Mouse (Mus musculus) telencephalon, adult 2 months (tissue): ENCODE measurements around the gene Dusp13.

Experiments used
- DNase-seq: peaks from one replicate; pipeline ENCODE4 v3.0.0-alpha.2; 2011; ENCODE audit warnings: low read depth, low spot score

The Dusp13 gene

GRCm38 (mm10) chr14:21750881-21751542 is at the start of gene Dusp13:
Gene Dusp13 (minus strand): TSS chr14:21751181.
- DNase-seq, result peak; percentile 86

- no peak for DNase-seq
These were observed 49.7 kb upstream of the Dusp13 start for GRCm38 (mm10) chr14:21800641-21801040.

- peak; percentile 50 for DNase-seq
These were observed 41.3 kb upstream of the Dusp13 start for GRCm38 (mm10) chr14:21792250-21792649.

GRCm38 (mm10) chr14:21791722-21792121 is 40.7 kb upstream of the Dusp13 start:
- no peak for DNase-seq

- DNase-seq, result no peak
These were observed 39.7 kb upstream of the Dusp13 start for GRCm38 (mm10) chr14:21790585-21791251.

GRCm38 (mm10) chr14:21788121-21788520 is 37.1 kb upstream of the Dusp13 start:
- DNase-seq, result peak; percentile 38

GRCm38 (mm10) chr14:21787374-21787773 is 36.4 kb upstream of the Dusp13 start:
- DNase-seq, result no peak

GRCm38 (mm10) chr14:21786500-21786899 is 35.5 kb upstream of the Dusp13 start:
- no peak for DNase-seq

- DNase-seq, result no peak
These were observed 25.2 kb upstream of the Dusp13 start for GRCm38 (mm10) chr14:21776201-21776600.

GRCm38 (mm10) chr14:21773946-21774345 is 23.0 kb upstream of the Dusp13 start:
- DNase-seq, result no peak

- no peak for DNase-seq
These were observed 21.7 kb upstream of the Dusp13 start for GRCm38 (mm10) chr14:21772506-21773281.

GRCm38 (mm10) chr14:21766398-21766958 is 15.5 kb upstream of the Dusp13 start:
- DNase-seq, result no peak

- DNase-seq, result no peak
These were observed 14.9 kb upstream of the Dusp13 start for GRCm38 (mm10) chr14:21765754-21766397.

GRCm38 (mm10) chr14:21764646-21765045 is 13.7 kb upstream of the Dusp13 start:
- no peak for DNase-seq

GRCm38 (mm10) chr14:21763736-21764135 is 12.8 kb upstream of the Dusp13 start:
- DNase-seq, result no peak

GRCm38 (mm10) chr14:21761560-21761959 is 10.6 kb upstream of the Dusp13 start:
- no peak for DNase-seq

GRCm38 (mm10) chr14:21753367-21753766 is 2.4 kb upstream of the Dusp13 start:
- no peak for DNase-seq

GRCm38 (mm10) chr14:21752411-21752810 is 1.4 kb upstream of the Dusp13 start:
- no peak for DNase-seq

- DNase-seq, result peak; percentile 82
These were observed 737 bp downstream of the Dusp13 start, which contains the start of gene Samd8 for GRCm38 (mm10) chr14:21750008-21750880. Gene Samd8 (plus strand): TSS chr14:21750531.

- DNase-seq, result no peak
These were observed 2.7 kb downstream of the Dusp13 start for GRCm38 (mm10) chr14:21748142-21748870.
